Mouse (Mus musculus) 3134 (cell line): ENCODE results near the gene Slc41a1.
"Not testable (repeated sequence)": the region's sequence is repeated elsewhere in the genome, so short reads cannot be mapped to it uniquely, and the experiment has no call there.

Source experiments
- DNase-seq: peaks from one replicate; pipeline ENCODE4 v3.0.0-alpha.2; 2011; ENCODE audit warnings: low spot score; ENCODE audit not compliant: insufficient read length; ENCODE audit errors: extremely low read depth

Gene Slc41a1

DNA sequence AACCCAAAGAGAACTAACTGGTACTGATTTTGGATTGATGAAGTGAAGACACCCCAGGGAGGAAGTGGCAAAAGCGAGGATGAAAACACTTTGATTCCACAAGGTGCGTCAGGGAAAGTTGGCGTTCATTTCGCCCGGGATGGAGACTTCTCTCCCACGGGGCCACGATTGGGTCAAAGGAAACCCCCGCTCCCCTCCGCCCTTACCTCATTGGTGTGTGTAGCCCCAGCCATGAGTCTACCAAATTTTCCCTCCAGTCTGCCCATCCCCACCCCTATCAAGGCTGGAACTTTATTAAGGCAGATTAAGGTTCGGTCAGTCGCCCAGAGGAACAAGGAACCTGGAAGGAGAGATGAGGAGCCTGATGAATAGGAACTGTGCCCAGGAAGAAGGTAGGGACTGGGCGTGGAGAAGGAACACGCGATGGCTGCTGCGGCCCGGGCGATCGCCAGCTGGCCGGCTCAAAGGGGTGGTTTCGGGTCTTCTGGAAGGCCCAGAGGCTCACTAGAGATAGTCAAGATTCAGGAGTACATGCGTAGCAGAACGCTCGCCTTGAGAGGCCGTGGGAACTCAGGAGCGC, at the start of gene Slc41a1:
Gene Slc41a1 (plus strand): TSS at position 287 of the 580 bp plus-strand sequence.
- DNase-seq: no peak

DNA sequence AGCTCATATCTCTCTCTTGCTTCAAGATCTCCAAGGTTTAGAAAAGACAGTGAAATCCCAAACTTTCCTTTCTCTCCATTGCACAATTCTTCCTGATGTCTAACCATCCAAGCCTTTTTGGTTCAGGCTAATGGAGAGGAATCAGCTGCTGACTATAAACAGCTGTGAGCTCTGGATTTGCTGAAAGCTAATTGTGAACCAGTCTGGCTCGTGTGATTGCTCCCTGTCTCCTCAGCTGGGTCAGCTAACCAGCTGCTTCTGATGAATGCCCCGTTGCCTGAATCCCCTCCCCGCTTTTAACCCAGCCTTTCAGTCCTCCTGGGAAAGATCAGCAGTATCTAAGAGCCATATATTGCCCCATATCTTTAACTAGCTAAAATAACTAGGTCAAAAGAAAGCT, 32.7 kb upstream of the Slc41a1 start:
- DNase-seq: no peak

- DNase-seq: no peak
These were observed 32.1 kb upstream of the Slc41a1 start for GRCm38 (mm10) chr1:131795171-131795570.

- DNase-seq: no peak
These were observed 29.9 kb upstream of the Slc41a1 start, which contains the start of gene Pm20d1 for GRCm38 (mm10) chr1:131797202-131797909. Gene Pm20d1 (plus strand): TSS chr1:131797381.

GRCm38 (mm10) chr1:131800001-131800400, 27.3 kb upstream of the Slc41a1 start:
- no peak for DNase-seq

- DNase-seq: no peak
These were observed 26.2 kb upstream of the Slc41a1 start for GRCm38 (mm10) chr1:131801071-131801470.

DNA sequence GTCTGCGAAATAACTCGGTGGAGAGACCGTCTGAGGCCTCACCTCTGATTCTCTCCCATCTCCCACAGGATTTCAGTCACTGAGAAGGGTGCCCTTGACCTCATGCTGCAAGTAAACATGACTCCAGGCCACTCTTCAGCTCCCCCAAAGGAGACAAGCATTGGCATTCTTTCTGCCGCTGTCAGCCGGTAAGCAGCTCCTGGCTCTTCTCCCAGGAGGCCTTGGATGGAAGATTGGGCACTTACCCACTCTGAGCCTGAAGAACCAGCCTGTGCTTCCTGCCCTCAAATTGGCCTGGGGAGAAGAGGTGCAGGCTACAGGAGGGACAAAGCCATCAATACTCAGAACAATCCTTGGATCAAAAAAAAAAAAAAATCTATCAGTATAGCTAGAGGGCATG, 24.6 kb upstream of the Slc41a1 start:
- no peak for DNase-seq

- DNase-seq: no peak
These were observed 23.1 kb upstream of the Slc41a1 start for GRCm38 (mm10) chr1:131804166-131804565.

- no peak for DNase-seq
These were observed 18.3 kb upstream of the Slc41a1 start for GRCm38 (mm10) chr1:131808986-131809385.

GRCm38 (mm10) chr1:131809651-131810050, 17.6 kb upstream of the Slc41a1 start:
- no peak for DNase-seq

DNA sequence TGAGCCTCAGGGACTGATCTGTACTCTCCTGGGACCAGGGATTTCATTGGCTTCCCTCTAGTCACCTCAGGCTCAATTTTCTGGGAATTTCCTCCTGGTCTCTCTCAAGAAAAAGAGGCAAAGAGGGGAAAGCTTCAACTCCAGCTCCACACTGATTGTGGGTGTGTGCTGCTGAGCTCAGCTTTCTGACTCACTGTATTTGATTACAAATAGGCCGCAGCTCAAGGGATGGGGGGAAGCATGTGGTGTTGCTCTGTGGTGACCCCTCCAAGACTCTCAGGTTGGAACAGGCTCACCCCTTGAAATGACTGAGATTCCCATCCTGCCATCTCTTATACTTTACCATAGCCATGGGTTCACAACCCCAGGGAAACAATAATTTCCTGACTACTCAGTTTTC, 15.9 kb upstream of the Slc41a1 start:
- no peak for DNase-seq

DNA sequence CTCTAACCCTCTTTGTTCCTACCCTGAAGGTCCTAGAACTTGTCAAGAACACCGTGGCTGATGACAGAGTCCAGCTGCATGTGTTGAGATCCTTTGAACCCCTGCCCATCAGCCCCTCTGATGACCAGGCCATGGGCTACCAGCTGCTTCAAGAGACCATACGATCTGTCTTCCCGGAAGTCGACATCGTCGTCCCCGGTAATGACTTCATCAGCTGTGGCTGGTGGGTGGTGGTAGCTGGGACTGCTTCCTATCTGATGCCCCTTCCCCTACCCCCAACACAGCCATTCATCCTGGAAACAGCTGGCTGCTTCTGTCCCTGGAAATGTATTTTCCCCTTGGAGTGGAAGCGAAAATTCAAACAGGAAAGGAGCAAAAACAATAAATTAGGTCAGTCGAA, 15.3 kb upstream of the Slc41a1 start:
- DNase-seq: no peak

DNA sequence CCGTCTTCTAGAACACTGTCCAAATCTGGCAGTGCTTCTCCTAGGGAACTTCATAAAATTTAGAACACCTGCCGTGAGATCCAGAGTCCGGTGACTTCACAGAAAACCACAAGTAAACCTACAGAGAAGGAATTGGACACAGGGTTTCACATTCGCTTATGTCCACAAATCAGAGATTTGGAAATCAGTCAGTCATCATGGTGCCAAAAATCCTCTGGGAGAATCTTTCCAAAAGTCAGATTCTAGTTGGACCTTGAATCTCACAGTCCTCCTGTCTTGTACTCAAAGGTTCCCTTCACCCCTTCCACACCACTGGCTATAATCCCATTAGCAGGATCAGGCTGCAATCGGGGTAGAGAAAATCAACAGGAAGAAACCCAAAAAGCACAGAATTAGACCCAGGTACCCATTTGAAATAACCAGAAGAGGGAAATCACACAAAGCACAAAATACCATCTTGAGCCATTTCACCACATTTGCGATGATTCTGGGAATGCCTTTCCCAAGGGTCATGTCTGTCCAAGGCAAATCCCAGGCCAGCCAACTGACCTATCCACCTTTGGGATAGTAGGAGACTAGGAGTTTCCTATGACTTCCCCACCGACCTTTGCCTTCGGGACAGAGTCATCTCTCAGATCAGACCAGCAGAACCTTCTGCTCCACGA, 14.5 kb upstream of the Slc41a1 start:
- no peak for DNase-seq

DNA sequence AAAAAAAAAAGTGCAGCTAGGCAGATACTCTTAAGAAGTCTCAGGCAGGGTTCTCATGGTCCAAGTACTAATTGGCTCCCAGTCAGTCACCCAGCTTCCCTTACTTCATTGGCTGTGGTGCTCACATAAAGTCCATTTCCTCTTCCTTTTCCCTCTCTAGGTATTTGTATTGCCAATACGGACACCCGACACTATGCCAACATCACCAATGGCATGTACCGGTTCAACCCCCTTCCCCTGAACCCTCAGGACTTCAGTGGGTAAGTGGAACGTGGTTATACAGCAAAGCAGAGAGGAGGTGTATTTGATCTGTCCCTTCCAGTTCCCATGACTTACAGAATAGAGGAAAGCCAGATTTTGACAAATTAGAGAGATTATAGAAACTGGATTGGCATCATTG, 13.6 kb upstream of the Slc41a1 start:
- no peak for DNase-seq

DNA sequence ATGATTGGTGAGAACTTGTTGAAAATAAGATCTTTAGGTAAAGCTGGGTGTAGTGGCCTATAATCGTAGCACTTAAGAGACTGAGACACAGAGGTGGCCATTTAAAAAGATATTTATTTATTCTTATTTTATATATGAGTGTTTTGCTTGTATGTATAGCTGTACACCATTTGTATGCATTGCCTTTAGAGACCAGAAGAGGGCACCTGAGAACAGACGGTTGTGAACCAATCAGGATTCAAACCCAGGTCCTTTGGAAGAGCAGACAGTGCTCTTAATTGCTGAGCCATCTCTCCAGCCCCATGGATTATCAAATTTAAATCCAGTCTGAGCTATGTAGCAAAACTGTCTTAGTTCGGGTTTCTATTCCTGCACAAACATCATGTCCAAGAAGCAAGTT, 13.1 kb upstream of the Slc41a1 start:
- DNase-seq: no peak

GRCm38 (mm10) chr1:131816886-131817285, 10.4 kb upstream of the Slc41a1 start:
- no peak for DNase-seq

GRCm38 (mm10) chr1:131820353-131820752, 6.9 kb upstream of the Slc41a1 start:
- DNase-seq: not testable (repeated sequence)

DNA sequence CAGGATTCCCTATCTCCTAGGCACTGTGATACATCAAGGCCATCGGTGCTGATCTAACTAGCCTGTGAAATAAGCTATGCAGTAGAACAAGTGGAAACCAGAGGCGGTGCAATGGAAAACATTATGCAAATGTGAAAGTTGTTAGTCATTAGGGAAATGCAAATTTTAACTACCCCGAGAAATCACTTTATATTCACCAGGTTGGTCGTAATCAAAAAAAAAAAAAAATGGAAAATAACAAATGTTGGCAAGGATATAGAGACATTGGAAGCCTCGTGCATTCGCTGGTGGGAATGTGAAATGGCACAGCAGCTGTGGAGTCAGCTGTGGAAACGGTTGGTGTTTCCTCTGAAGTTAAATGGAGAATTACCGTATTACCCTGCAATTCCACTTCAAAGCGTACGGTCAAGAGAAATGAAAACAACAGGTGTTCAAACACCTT, 6.4 kb upstream of the Slc41a1 start:
- DNase-seq: no peak

- no peak for DNase-seq
These were observed 5.0 kb upstream of the Slc41a1 start for GRCm38 (mm10) chr1:131822292-131822691.

- no peak for DNase-seq
These were observed 4.3 kb upstream of the Slc41a1 start for GRCm38 (mm10) chr1:131822856-131823492.

GRCm38 (mm10) chr1:131823563-131823962, 3.7 kb upstream of the Slc41a1 start:
- no peak for DNase-seq
